Mouse (Mus musculus) right cerebral cortex, postnatal 10 days (tissue): Measurements from ENCODE around the gene Gfpt1.

Experiments used
- DNase-seq, 2 experiments: peaks; one replicate each; pipeline ENCODE4 v3.0.0; 2021; ENCODE audit warnings: low spot score in 2 of 2

Gene Gfpt1

GRCm38 (mm10) chr6:87133966-87134546 lies 91.4 kb downstream of the Gfpt1 start:
- no peak for DNase-seq

GRCm38 (mm10) chr6:87138479-87138878 lies 95.8 kb downstream of the Gfpt1 start:
- no peak for DNase-seq

GRCm38 (mm10) chr6:87139796-87140553 lies 97.3 kb downstream of the Gfpt1 start:
- peak in 1 of 2 experiments; percentile 39 for DNase-seq
